Mouse (Mus musculus): Measurements from ENCODE around the gene Ckap2. TPM values are rescaled to one million over a fixed set of nuclear protein-coding genes. Genes with fewer than 3 reads are reported as not detected.
A peak's percentile ranks its signal among the peaks of the same experiment; 100 is the strongest.

Gene Ckap2
- polyA plus RNA-seq (2012; rRNA removed): 0.20 and 1.3 TPM in 2 replicates

- Histone ChIP-seq H3K4me3 (replicated peaks; ENCODE audit: extremely low read depth, low read depth, low read length) (peak within 1 kb of the TSS; percentile 71), H3K4me1 (ENCODE audit: control insufficient read depth, insufficient read depth, low read length) (peaks cover 2% of the 10 kb centered on the region; the same call in 1 of the 2 replicates)
- no peak for TF ChIP-seq CTCF (IDR thresholded peaks at IDR 0.05; ENCODE audit: insufficient read depth, low read length)
- no peak for TF ChIP-seq POLR2A (IDR thresholded peaks at IDR 0.05; ENCODE audit: borderline replicate concordance, extremely low read depth, low read depth, low read length)
- DNase-seq: peak; percentile 81
- WGBS: 2% methylated on average over 63 of the region's 63 CpGs
Measured at GRCm38 (mm10) chr8:22185431-22186397, at the start of gene Ckap2. Gene Ckap2 (minus strand): TSS chr8:22185819.

GRCm38 (mm10) chr8:22228621-22229020 lies 43.0 kb upstream of the Ckap2 start:
- DNase-seq: no peak
- Histone ChIP-seq H3K4me3 (replicated peaks; ENCODE audit: extremely low read depth, low read depth, low read length) (peak overlapping the region; percentile 65), H3K4me1 (ENCODE audit: control insufficient read depth, insufficient read depth, low read length) (peaks cover 3% of the 10 kb centered on the region; the same call in 1 of the 2 replicates)
- 24% methylated on average over 7 of the region's 7 CpGs for WGBS
- TF ChIP-seq POLR2A (IDR thresholded peaks at IDR 0.05; ENCODE audit: borderline replicate concordance, extremely low read depth, low read depth, low read length): peak; percentile 21; the same call in 1 of the 2 replicates
- no peak for TF ChIP-seq CTCF (IDR thresholded peaks at IDR 0.05; ENCODE audit: insufficient read depth, low read length)

GRCm38 (mm10) chr8:22227061-22227877 lies 41.6 kb upstream of the Ckap2 start, which contains the start of gene Thsd1:
Gene Thsd1 (plus strand): TSS chr8:22227313.
- TF ChIP-seq CTCF (IDR thresholded peaks at IDR 0.05; ENCODE audit: insufficient read depth, low read length) (no peak), POLR2A (IDR thresholded peaks at IDR 0.05; ENCODE audit: borderline replicate concordance, extremely low read depth, low read depth, low read length) (peak; percentile 74; the same call in 1 of the 2 replicates)
- under 1% methylated on average over 39 of the region's 39 CpGs for WGBS

GRCm38 (mm10) chr8:22226361-22226760 lies 40.7 kb upstream of the Ckap2 start:
- Histone ChIP-seq H3K4me1 (ENCODE audit: control insufficient read depth, insufficient read depth, low read length) (peaks cover 3% of the 10 kb centered on the region; the same call in 1 of the 2 replicates), H3K4me3 (replicated peaks; ENCODE audit: extremely low read depth, low read depth, low read length) (no peak overlapping the region)
- 38% methylated on average over 8 of the region's 8 CpGs for WGBS
- TF ChIP-seq CTCF (IDR thresholded peaks at IDR 0.05; ENCODE audit: insufficient read depth, low read length) (no peak), POLR2A (IDR thresholded peaks at IDR 0.05; ENCODE audit: borderline replicate concordance, extremely low read depth, low read depth, low read length) (no peak)
- no peak for DNase-seq

More at GRCm38 (mm10) chr8:22227061-22227877, 41.6 kb upstream of the Ckap2 start, which contains the start of gene Thsd1:
- peak; percentile 66 for DNase-seq
- Histone ChIP-seq H3K4me3 (replicated peaks; ENCODE audit: extremely low read depth, low read depth, low read length) (peak within 1 kb of the TSS; percentile 65), H3K4me1 (ENCODE audit: control insufficient read depth, insufficient read depth, low read length) (peaks cover 3% of the 10 kb centered on the region; the same call in 1 of the 2 replicates)

GRCm38 (mm10) chr8:22214826-22215225 lies 29.2 kb upstream of the Ckap2 start:
- Histone ChIP-seq H3K4me3 (replicated peaks; ENCODE audit: extremely low read depth, low read depth, low read length) (no peak overlapping the region), H3K4me1 (ENCODE audit: control insufficient read depth, insufficient read depth, low read length) (no peaks in the 10 kb centered on the region)
- 90% methylated on average over 10 of the region's 10 CpGs for WGBS
- DNase-seq: no peak
- no peak for TF ChIP-seq POLR2A (IDR thresholded peaks at IDR 0.05; ENCODE audit: borderline replicate concordance, extremely low read depth, low read depth, low read length)
- no peak for TF ChIP-seq CTCF (IDR thresholded peaks at IDR 0.05; ENCODE audit: insufficient read depth, low read length)

- no peak overlapping the region for H3K4me3 ChIP-seq (replicated peaks; ENCODE audit: extremely low read depth, low read depth, low read length)
- TF ChIP-seq CTCF (IDR thresholded peaks at IDR 0.05; ENCODE audit: insufficient read depth, low read length) (no peak), POLR2A (IDR thresholded peaks at IDR 0.05; ENCODE audit: borderline replicate concordance, extremely low read depth, low read depth, low read length) (no peak)
- WGBS: 16% methylated on average over 5 of the region's 5 CpGs
- peak; percentile 18 for DNase-seq
- H3K4me1 ChIP-seq (ENCODE audit: control insufficient read depth, insufficient read depth, low read length): peaks cover 9% of the 10 kb centered on the region
Measured at GRCm38 (mm10) chr8:22209012-22209411, 23.4 kb upstream of the Ckap2 start.

- TF ChIP-seq POLR2A (IDR thresholded peaks at IDR 0.05; ENCODE audit: borderline replicate concordance, extremely low read depth, low read depth, low read length) (no peak), CTCF (IDR thresholded peaks at IDR 0.05; ENCODE audit: insufficient read depth, low read length) (no peak)
- Histone ChIP-seq H3K4me3 (replicated peaks; ENCODE audit: extremely low read depth, low read depth, low read length) (no peak overlapping the region), H3K4me1 (ENCODE audit: control insufficient read depth, insufficient read depth, low read length) (peaks cover 9% of the 10 kb centered on the region)
- 48% methylated on average over 4 of the region's 4 CpGs for WGBS
- no peak for DNase-seq
Measured at GRCm38 (mm10) chr8:22207535-22207934, 21.9 kb upstream of the Ckap2 start.

GRCm38 (mm10) chr8:22199481-22199880 lies 13.9 kb upstream of the Ckap2 start:
- TF ChIP-seq POLR2A (IDR thresholded peaks at IDR 0.05; ENCODE audit: borderline replicate concordance, extremely low read depth, low read depth, low read length) (no peak), CTCF (IDR thresholded peaks at IDR 0.05; ENCODE audit: insufficient read depth, low read length) (no peak)
- WGBS: 98% methylated on average over 8 of the region's 8 CpGs

GRCm38 (mm10) chr8:22197914-22198313 lies 12.3 kb upstream of the Ckap2 start:
- H3K4me1 ChIP-seq (ENCODE audit: control insufficient read depth, insufficient read depth, low read length): peaks cover 4% of the 10 kb centered on the region
- no peak overlapping the region for H3K4me3 ChIP-seq (replicated peaks; ENCODE audit: extremely low read depth, low read depth, low read length)
- WGBS: 86% methylated on average over 6 of the region's 6 CpGs
- no peak for TF ChIP-seq CTCF (IDR thresholded peaks at IDR 0.05; ENCODE audit: insufficient read depth, low read length)
- TF ChIP-seq POLR2A (IDR thresholded peaks at IDR 0.05; ENCODE audit: borderline replicate concordance, extremely low read depth, low read depth, low read length): no peak
- DNase-seq: no peak

More at GRCm38 (mm10) chr8:22199481-22199880, 13.9 kb upstream of the Ckap2 start:
- H3K4me1 ChIP-seq (ENCODE audit: control insufficient read depth, insufficient read depth, low read length): peaks cover under 1% of the 10 kb centered on the region
- H3K4me3 ChIP-seq (replicated peaks; ENCODE audit: extremely low read depth, low read depth, low read length): no peak overlapping the region
- DNase-seq: no peak

All from lung, adult 2 months (tissue).